Mouse (Mus musculus) olfactory bulb, adult 2 months (tissue): ENCODE measurements around the gene Nxpe3. TPM values are rescaled to one million over a fixed set of nuclear protein-coding genes. Genes with fewer than 3 reads are reported as not detected.
A peak's percentile ranks its signal among the peaks of the same experiment; 100 is the strongest.

ENCODE experiments used
- H3K27ac ChIP-seq: fragments of 200-500 bp; 2 replicates; pipeline ENCODE4 v1.5.1; 2012; ENCODE audit warnings: low read depth, low read length; ENCODE audit not compliant: insufficient read depth
- H3K4me1 ChIP-seq: fragments of 200-500 bp; 2 replicates; pipeline ENCODE4 v1.6.1; 2012; ENCODE audit warnings: low read length; ENCODE audit not compliant: control insufficient read depth, insufficient read depth
- H3K4me3 ChIP-seq: fragments of 200-500 bp; 2 replicates; pipeline ENCODE4 v1.5.1; 2012; ENCODE audit warnings: mild to moderate bottlenecking, low read depth, low read length, moderate library complexity; ENCODE audit not compliant: insufficient read depth
- CTCF ChIP-seq: fragments of 200-500 bp; IDR thresholded peaks from 2 replicates; pipeline ENCODE4 v1.5.1; 2012; ENCODE audit warnings: low read depth, mild to moderate bottlenecking, low read length, moderate library complexity; ENCODE audit not compliant: insufficient read depth
- POLR2A ChIP-seq: fragments of 200-500 bp; IDR thresholded peaks from 2 replicates; pipeline ENCODE4 v1.6.1; 2012; ENCODE audit warnings: mild to moderate bottlenecking, low read depth, low read length, moderate library complexity; ENCODE audit not compliant: insufficient read depth
- WGBS: fragments of 180-500 bp; shearing (Covaris S2); methylation state at CpG from one replicate; pipeline ENCODE4 v1.1.7; 2018; 5-methylcytosine and 5-hydroxymethylcytosine counted together
- polyA plus RNA-seq: library from polyadenylated mRNA; stranded (reverse); fragments of >200 nt; gene quantifications from 2 replicates; pipeline ENCODE4 v1.2.4, GENCODE M21; 2012; ENCODE audit warnings: low replicate concordance; ENCODE audit not compliant: missing spikeins, insufficient read depth, insufficient read length

The Nxpe3 gene
- polyA plus RNA-seq, 1 experiment, result not detected

DNA sequence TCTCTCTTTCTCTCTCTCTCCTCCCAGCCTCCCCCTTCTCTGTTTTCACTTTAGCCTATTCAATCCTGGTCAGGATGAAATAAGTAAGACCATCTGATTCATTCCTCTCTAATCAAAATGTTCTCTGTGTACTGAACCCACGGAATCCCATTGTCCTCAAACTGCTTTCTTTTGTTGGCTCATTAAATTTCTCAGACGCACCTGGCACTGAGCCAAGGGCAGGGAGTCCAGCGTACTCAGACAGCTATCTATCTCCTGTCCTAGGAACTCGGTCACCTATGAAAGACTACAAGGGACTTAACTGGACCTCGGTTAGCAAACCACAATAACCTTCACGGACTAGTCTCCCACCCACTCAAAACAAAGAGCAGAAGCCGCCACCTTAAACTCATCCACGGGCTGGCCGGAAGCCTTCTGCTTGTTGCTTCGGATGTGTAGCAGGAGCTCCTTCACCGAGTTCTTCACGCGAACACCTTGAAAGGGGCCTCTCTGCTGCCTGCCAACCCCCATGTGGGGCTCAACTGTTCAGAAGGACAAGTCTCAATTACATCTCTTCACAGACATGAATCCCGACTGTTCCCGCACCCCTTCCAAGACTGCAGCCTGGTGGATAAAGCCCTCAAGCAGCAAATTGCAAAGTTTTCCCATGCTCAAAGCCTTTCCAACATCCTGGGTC lies 75.8 kb downstream of the Nxpe3 start:
- TF ChIP-seq POLR2A, result no peak
- no peak overlapping the region for H3K27ac ChIP-seq
- peak overlapping the region; percentile 32 for H3K4me3 ChIP-seq
- peaks cover 13% of the 10 kb centered on the region for H3K4me1 ChIP-seq
- WGBS, result 53% methylated on average over 15 of the region's 15 CpGs

DNA sequence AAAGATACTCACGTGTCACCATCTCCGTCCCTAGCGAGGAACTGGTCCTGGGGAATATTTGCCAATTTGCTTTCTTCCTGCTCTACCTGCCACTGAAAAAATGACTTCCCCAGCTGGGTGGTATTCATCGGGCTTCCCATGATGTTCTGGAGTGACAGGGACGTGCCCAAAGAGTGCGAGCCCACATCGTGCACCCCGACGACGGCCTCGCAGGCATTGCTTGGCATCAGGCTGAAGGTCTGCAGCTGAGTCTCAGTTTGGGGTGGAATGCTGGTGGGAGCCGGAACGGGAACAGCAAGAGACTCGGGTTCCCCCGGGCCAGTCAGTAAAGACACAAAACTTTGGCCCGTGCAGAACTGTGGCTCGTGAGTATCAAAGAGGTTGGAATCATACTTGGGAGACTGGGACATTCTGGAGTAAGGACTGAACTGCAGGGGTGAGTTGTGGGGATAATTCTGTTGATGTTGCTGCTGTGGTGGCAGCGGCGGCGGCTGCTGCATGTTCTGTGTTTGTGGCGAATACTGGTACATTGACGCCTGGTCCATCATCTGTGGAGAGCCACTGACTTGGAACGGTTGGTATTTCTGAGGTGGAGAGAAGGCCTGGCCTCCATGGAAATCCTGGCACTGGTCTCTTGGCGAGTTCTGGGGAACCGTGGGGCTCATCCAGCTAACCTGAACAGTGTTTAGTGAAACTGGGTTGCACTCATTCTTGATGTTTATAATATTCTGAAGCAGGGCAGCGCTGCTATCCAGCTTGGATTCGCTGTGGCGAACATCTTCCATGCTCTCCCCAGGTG lies 77.2 kb downstream of the Nxpe3 start:
- no peak overlapping the region for H3K27ac ChIP-seq
- H3K4me3 ChIP-seq, result no peak overlapping the region
- peaks cover 10% of the 10 kb centered on the region for H3K4me1 ChIP-seq
- 95% methylated on average over 28 of the region's 28 CpGs for WGBS
- TF ChIP-seq CTCF (no peak), POLR2A (no peak)

DNA sequence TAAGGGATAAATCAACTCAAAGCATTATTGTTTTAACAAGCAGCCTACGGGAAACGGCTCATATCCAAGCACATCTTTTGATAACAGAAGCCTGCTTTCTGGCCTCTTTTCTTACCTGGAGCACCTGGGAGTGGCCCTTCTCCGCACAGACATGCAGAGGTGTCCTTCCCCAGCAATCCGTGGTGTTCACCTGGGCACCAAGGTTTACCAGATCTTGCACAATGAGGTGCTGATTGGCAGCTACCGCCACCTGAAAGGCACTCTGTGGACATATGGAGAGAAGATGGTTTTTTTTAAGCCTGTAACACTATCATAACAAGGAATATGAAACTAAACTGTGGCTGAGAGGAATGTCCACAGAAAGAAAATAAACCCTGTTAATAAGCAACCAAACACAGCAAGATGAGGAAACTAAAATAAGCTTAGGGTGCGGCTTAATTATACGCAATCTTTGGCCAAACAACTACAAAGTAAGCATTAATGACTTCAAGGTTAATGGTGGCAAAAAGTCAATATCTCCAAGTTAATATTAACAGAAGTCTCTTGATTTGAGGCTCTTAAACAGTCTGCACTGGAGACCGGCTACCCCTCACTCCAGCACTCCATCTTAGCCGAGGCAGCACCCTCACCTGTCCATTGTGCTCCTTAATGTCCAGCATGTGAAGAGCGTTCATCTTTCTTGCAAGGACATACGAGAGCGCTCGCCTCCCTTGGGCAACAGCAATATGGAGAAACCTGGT lies 78.7 kb downstream of the Nxpe3 start:
- H3K4me3 ChIP-seq, result no peak overlapping the region
- peaks cover 7% of the 10 kb centered on the region for H3K4me1 ChIP-seq
- no peak overlapping the region for H3K27ac ChIP-seq
- no peak for TF ChIP-seq POLR2A
- no peak for TF ChIP-seq CTCF
- WGBS, result 96% methylated on average over 13 of the region's 13 CpGs

DNA sequence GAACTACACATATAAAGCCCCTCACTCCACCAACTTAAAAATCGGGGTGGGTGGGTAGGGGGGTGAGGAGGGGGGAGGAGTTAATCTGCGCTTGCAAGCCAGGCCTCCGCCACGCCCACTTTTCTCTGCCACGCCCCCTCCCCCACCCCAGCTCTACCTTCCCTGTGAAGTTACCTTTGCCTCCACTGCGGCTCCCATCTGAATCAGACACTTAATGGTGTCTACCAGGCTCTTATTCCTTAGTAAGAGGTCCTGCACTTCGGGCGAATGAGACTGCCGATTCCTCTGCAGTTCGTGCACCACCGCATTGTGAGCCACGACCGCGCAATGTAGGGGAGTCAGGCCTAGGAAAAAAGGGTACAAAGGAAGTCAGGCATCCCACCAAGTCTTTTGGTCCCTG lies 79.6 kb downstream of the Nxpe3 start:
- Histone ChIP-seq H3K4me3 (no peak overlapping the region), H3K4me1 (peaks cover 4% of the 10 kb centered on the region), H3K27ac (no peak overlapping the region)
- 88% methylated on average over 14 of the region's 14 CpGs for WGBS
- TF ChIP-seq CTCF (no peak), POLR2A (no peak)

DNA sequence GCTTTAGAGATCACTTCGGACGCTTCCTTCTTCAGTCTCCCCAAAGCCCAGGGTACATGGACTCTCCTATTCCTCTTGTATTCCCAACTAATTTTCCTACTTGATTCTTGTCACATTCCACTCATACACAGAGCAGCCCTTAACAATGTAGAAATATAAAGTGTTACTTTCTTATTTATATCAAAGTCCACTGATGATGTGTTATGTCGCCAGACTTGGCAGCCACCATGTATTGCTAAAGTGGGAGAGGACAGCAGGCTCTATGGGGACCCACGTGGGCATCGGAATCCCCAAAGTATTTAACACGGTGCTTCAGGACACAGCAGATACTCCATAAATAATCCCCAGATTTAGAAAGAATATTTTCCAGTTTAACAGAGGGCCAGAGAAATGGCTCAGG lies 80.4 kb downstream of the Nxpe3 start:
- TF ChIP-seq CTCF (no peak), POLR2A (no peak)
- Histone ChIP-seq H3K27ac (no peak overlapping the region), H3K4me3 (no peak overlapping the region), H3K4me1 (peaks cover 4% of the 10 kb centered on the region)
- WGBS, result 93% methylated on average over 6 of the region's 6 CpGs

DNA sequence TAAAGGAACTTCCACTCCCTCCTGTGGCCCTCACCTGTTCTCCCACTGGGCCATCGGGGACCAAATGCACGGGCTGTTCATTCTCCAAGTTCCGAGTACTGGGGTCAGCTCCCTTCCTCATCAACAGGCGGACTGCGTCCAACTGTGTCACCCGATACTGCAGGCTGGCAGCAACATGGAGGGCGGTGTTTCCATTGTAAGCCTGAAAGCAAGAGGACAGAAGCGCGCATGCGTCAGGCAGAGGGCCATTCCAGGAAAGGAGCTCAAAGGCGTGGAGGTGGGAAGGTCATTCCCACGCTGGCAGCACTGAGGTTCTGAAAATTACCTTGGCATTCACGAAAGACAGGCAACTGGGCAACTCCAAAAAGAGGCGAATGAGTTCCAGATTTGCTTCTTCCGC lies 81.2 kb downstream of the Nxpe3 start:
- Histone ChIP-seq H3K27ac (no peak overlapping the region), H3K4me1 (no peaks in the 10 kb centered on the region), H3K4me3 (no peak overlapping the region)
- WGBS, result 87% methylated on average over 15 of the region's 15 CpGs
- no peak for TF ChIP-seq CTCF
- no peak for TF ChIP-seq POLR2A

DNA sequence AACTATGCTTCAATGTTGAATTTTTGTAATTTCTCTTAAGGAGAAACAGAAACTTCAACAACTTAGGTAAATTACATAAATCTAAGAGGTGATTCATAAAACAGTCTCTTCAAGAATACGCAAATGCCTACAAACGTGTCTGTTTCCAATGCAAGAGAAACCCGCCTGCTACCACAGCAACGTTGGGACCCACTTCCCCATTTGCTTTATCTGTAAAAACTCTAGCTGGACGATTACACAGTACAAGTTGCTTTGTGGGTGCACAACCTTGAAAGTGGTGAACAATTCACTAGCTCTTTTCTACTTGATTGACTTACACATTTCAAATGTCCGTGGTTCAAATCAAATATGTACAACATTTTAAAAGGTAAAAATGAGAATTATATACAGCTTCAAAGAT lies 83.3 kb downstream of the Nxpe3 start:
- H3K4me1 ChIP-seq, result no peaks in the 10 kb centered on the region
- WGBS, result 88% methylated on average over 6 of the region's 6 CpGs
- TF ChIP-seq CTCF, result no peak
- TF ChIP-seq POLR2A, result no peak
- H3K4me3 ChIP-seq, result no peak overlapping the region
- H3K27ac ChIP-seq, result no peak overlapping the region

DNA sequence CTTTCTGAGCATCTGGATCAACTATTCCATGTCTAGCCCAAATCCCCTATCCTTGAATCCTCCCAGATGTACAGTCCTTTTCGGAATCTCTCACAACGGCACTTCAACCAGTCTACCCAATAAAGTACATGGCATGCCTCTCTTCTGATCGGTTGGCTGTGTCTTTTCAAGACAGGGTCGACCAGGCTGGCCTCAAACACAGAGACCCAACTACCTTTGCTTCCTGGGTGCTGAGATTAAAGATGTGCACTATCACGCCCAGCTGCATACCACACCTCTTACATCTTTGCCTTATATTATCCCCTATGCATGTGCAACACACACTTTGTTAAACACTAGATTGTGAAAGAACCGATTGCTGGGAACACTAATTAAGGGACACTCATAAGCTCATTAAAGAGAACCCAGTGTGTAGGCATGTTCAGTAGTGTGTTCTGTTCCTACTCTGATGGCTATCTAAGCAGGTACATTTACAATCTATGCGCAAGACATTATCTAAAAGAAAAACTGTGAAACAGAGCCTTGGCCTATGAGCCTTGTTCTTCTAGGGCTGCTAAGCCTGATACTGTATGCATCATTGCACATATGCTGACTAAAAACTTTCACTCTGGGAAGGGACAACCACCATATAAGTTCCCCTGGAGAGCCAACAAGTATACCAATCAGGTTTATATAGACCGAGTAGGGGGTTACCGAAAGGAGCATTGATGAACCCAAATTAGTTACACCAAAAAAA lies 85.1 kb downstream of the Nxpe3 start:
- TF ChIP-seq POLR2A (no peak), CTCF (no peak)
- Histone ChIP-seq H3K4me1 (no peaks in the 10 kb centered on the region), H3K4me3 (no peak overlapping the region), H3K27ac (no peak overlapping the region)
- 97% methylated on average over 9 of the region's 9 CpGs for WGBS
